Mouse (Mus musculus) embryonic fibroblast, embryonic 13.5 days (primary cell): ENCODE results near the gene Pbx3.

Source experiments
- CTCF ChIP-seq: IDR thresholded peaks from 2 replicates; pipeline ENCODE4 v1.5.1; 2011; ENCODE audit warnings: mild to moderate bottlenecking, control low read depth, low read length, moderate library complexity, borderline replicate concordance; ENCODE audit not compliant: insufficient read depth
- POLR2A ChIP-seq: IDR thresholded peaks from 2 replicates; pipeline ENCODE4 v1.6.1; 2011; ENCODE audit warnings: low read depth, mild to moderate bottlenecking, control low read depth, low read length, moderate library complexity

DNA sequence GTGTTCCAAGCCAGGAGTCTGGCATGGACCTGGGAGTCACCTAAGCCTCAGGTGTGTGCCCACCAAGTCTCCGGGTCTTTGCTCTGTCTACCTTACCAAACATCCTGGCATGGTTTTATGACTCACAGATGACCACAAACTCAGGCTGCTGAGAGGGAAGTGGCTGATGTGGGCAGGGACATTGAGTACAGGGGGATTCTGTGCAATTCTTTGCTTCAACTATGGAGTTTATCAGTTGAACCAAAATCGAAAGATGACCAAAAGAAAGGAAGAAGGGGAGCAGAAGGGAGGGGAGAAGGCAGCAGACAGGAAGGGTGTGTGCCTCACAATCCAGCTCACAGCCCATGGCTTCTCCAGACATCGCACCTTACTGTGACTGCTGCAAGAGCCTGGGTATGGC is 210.5 kb downstream of the Pbx3 start:
- TF ChIP-seq POLR2A: no peak
- TF ChIP-seq CTCF: no peak
